Mouse (Mus musculus): ENCODE results near the gene Ier2. TPM values are rescaled to one million over a fixed set of nuclear protein-coding genes. Genes with fewer than 3 reads are reported as not detected.

Gene Ier2
- polyA plus RNA-seq, 1 experiment: 15.1 TPM

DNA sequence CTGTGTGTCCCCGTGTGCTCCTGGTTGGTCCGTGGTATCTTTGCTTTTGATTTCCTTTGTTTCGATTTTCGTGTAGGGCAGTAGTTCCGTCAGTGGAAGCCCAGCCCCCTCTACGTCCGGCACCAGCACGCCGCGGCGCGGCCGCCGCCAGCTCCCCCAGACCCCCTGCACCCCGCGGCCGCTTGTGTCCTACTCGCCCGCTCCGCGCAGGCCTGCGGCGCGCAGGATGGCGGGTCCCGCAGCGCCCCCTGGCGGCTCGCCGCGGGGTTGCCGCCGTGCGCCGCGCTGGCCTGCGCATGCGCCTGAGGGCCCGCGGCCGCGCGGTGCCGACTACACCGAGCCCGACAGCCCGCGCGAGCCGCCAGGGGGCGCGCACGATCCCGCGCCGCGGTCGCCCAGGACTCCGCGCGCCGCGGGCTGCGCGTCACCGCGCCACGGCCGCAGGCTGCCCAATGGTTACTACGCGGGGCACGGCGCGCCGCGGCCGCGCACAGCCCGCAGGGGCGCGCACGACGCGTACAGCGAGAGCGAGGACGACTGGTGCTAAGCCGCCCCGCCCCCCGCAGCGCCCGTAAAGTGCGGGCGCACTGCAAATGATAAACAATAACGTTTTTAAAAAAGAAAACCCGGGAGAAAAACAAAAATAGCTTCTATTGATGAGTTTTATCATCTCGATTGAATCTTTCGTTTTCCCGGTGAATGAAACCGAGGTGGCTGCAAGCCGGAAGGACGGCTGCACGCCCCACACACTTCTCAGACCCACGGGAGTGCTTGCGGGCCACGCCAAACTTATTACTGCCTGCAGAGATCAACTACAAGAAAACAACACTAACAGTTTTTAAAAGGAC, 23.3 kb downstream of the Ier2 start:
- Histone ChIP-seq H3K4me3 (replicated peaks; ENCODE audit: insufficient read depth, low read depth, low read length) (peak overlapping the region; percentile 64), H3K27ac (ENCODE audit: insufficient read depth, low read length) (peak overlapping the region; percentile 68), H3K27me3 (ENCODE audit: control insufficient read depth, insufficient read depth, low read length) (no peaks in the 10 kb centered on the region), H3K4me1 (ENCODE audit: control insufficient read depth, insufficient read depth, low read length) (peaks cover 35% of the 10 kb centered on the region)
- TF ChIP-seq POLR2A (IDR thresholded peaks at IDR 0.05; ENCODE audit: borderline replicate concordance, insufficient read depth, low read length) (peak; percentile 54; the same call in 1 of the 2 replicates), CTCF (IDR thresholded peaks at IDR 0.05; ENCODE audit: borderline replicate concordance, insufficient read depth, low read depth, low read length) (peak; percentile 54)
- peak; percentile 93 to 94 for DNase-seq
- WGBS: 1% methylated on average over 106 of the region's 106 CpGs

DNA sequence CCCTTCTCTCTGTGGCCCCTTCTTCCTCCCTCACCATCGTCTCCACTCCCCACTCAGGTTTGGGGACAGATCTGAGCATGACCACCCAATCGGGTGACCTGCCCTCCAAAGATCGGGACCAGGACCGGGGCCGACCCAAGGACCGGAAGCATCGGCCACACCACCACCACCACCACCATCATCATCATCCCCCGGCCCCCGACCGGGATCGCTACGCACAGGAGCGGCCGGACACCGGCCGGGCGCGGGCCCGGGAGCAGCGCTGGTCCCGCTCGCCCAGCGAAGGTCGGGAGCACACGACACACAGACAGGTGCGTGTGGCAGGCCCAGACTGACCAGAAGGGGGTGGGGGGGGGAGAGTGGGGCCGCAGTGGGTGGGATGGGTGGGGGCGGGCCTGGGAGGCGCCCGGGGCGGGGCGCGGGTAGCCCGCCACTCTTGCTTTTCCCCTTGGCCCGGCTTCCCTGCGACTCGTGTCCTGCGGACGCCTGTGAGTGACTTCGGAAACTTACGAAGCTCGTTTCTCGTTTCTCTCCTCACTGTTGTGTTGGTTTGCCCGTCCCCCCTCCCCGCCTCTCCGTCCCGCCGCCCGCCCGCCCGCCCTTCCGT, 24.0 kb downstream of the Ier2 start:
- no peak for TF ChIP-seq POLR2A (IDR thresholded peaks at IDR 0.05; ENCODE audit: borderline replicate concordance, insufficient read depth, low read length)
- no peak for TF ChIP-seq CTCF (IDR thresholded peaks at IDR 0.05; ENCODE audit: borderline replicate concordance, insufficient read depth, low read depth, low read length)
- peaks cover 42% of the 10 kb centered on the region for H3K4me1 ChIP-seq (ENCODE audit: control insufficient read depth, insufficient read depth, low read length)
- H3K4me3 ChIP-seq (replicated peaks; ENCODE audit: insufficient read depth, low read depth, low read length): peak overlapping the region; percentile 64
- WGBS: 5% methylated on average over 50 of the region's 52 CpGs
- DNase-seq: peak; percentile 54 to 66
- no peaks in the 10 kb centered on the region for H3K27me3 ChIP-seq (ENCODE audit: control insufficient read depth, insufficient read depth, low read length)
- peak overlapping the region; percentile 68 for H3K27ac ChIP-seq (ENCODE audit: insufficient read depth, low read length)

DNA sequence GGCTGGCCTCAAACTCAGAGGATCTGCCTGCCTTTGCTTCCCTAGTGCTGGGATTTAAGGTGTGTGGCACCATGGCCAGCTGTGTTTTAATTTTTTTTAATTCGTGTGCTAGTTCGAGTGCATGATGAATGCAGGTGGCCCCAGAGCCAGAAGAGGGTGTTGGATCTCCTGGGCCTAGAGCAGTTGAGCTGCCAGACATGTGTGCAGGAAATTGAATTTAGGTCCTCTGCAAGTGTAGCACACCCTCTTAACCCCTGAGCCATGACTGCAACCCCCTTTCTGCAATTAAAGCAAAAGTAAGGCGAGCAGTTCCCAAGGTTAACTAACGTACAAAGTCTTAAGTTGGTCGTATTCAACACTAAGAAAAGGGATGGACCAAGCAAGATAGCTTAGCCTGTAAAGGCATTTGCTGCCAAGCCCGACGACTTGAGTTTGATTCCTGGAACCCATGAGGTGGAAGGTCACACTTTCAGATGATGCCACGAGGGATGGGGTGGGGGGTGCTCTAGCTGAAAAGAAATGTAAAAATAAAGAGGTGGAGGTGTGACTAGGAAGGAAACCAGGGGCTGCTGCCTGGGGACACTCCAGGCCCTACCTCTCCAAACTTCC, 24.6 kb downstream of the Ier2 start:
- Histone ChIP-seq H3K4me3 (replicated peaks; ENCODE audit: insufficient read depth, low read depth, low read length) (no peak overlapping the region), H3K27ac (ENCODE audit: insufficient read depth, low read length) (peak overlapping the region; percentile 66), H3K4me1 (ENCODE audit: control insufficient read depth, insufficient read depth, low read length) (peaks cover 48% of the 10 kb centered on the region), H3K27me3 (ENCODE audit: control insufficient read depth, insufficient read depth, low read length) (no peaks in the 10 kb centered on the region)
- no peak for TF ChIP-seq CTCF (IDR thresholded peaks at IDR 0.05; ENCODE audit: borderline replicate concordance, insufficient read depth, low read depth, low read length)
- no peak for TF ChIP-seq POLR2A (IDR thresholded peaks at IDR 0.05; ENCODE audit: borderline replicate concordance, insufficient read depth, low read length)
- 50% methylated on average over 8 of the region's 8 CpGs for WGBS
- DNase-seq: no peak

DNA sequence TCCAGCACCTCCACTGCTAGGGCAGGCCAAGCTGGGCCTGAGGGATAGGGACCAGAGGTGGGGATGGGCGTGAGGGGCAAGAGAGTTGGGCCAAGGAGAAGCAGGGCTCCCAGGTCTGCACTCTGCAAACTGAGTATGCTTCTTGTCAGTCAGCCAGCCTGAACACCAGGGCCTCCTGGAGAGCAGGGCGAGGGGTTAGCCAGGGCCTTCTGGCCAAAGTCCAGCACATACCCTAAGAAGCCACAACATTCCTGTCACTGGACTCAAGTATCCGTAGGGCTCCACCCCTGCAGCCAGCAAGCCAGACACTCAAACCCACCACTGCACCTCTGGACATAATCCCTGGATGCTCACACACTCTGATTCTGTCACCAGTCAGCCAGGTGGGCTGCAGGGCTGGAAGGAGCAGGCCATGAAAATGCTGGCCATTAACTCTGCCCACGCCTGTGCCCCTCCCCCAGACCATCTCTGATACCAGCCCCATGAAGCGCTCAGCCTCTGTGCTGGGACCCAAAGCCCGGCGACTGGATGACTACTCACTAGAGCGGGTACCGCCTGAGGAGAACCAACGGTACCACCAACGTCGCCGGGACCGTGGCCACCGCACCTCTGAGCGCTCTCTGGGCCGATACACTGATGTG, 26.5 kb downstream of the Ier2 start:
- H3K27ac ChIP-seq (ENCODE audit: insufficient read depth, low read length): peak overlapping the region; percentile 88
- TF ChIP-seq CTCF (IDR thresholded peaks at IDR 0.05; ENCODE audit: borderline replicate concordance, insufficient read depth, low read depth, low read length) (no peak), POLR2A (IDR thresholded peaks at IDR 0.05; ENCODE audit: borderline replicate concordance, insufficient read depth, low read length) (no peak)
- WGBS: 69% methylated on average over 17 of the region's 17 CpGs
- DNase-seq: peak; percentile 63 to 68
- peaks cover 46% of the 10 kb centered on the region for H3K4me1 ChIP-seq (ENCODE audit: control insufficient read depth, insufficient read depth, low read length)
- H3K27me3 ChIP-seq (ENCODE audit: control insufficient read depth, insufficient read depth, low read length): no peaks in the 10 kb centered on the region
- no peak overlapping the region for H3K4me3 ChIP-seq (replicated peaks; ENCODE audit: insufficient read depth, low read depth, low read length)

DNA sequence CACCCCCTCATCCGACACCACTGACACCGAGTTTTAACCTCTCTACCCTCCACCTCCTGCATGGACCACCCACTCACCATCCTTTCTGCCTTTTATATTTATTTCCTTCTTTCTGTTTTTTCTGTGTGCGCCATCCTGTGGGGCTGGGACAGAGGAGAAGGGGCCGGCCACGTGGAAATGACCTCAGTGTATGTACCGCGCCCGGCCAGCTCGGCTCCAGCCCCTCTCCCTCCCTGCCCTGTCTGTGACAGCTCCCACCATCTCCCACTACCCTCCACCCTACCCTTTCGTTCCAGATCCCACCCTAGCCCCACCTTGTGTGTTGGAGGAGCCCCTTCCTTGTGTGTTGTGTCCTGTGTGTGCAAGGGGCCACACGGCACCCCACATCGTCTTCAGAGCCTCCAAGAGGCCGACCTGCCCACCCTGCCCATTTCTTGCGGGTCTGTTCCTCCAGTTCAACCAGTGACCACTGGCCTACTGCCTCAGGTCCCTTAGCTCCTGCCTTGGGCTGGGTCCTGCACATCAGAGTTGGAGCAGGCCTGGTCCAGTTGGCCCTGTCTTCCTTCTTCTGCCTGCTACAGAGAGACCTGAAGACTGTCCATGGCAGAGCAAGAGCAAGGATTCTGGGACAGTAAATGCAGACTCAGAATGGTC, 27.1 kb downstream of the Ier2 start:
- TF ChIP-seq CTCF (IDR thresholded peaks at IDR 0.05; ENCODE audit: borderline replicate concordance, insufficient read depth, low read depth, low read length): no peak
- TF ChIP-seq POLR2A (IDR thresholded peaks at IDR 0.05; ENCODE audit: borderline replicate concordance, insufficient read depth, low read length): no peak
- H3K4me3 ChIP-seq (replicated peaks; ENCODE audit: insufficient read depth, low read depth, low read length): no peak overlapping the region
- no peaks in the 10 kb centered on the region for H3K27me3 ChIP-seq (ENCODE audit: control insufficient read depth, insufficient read depth, low read length)
- 11% methylated on average over 14 of the region's 14 CpGs for WGBS
- H3K27ac ChIP-seq (ENCODE audit: insufficient read depth, low read length): peak overlapping the region; percentile 88
- peak in 1 of 2 experiments; percentile 57 for DNase-seq
- peaks cover 46% of the 10 kb centered on the region for H3K4me1 ChIP-seq (ENCODE audit: control insufficient read depth, insufficient read depth, low read length)

DNA sequence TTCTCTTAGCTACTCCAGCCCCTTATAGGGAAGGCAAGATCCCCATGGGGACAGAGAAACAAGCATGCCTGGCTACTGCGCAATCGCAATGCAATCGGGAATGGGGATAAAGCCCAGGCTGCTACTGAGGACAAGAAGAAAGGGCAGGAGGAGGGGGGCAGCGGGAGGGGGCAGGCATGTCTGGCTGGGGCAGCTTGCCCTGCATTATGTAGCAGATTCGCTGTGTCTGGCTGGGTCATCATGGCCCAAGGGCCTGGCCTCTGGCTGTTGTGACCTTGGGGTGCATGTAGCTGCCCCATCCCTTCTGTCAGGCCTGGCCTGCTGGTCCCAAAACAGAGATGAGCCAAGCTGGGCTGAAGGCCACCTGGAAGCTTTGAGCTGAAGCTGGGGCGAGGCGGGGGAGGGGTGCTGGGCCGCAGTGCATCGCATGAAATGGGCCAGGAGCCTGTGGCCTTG, 27.8 kb downstream of the Ier2 start:
- DNase-seq: peak; percentile 98 to 99
- Histone ChIP-seq H3K27me3 (ENCODE audit: control insufficient read depth, insufficient read depth, low read length) (no peaks in the 10 kb centered on the region), H3K4me3 (replicated peaks; ENCODE audit: insufficient read depth, low read depth, low read length) (no peak overlapping the region), H3K4me1 (ENCODE audit: control insufficient read depth, insufficient read depth, low read length) (peaks cover 46% of the 10 kb centered on the region), H3K27ac (ENCODE audit: insufficient read depth, low read length) (peak overlapping the region; percentile 90)
- TF ChIP-seq CTCF (IDR thresholded peaks at IDR 0.05; ENCODE audit: borderline replicate concordance, insufficient read depth, low read depth, low read length) (no peak; the same call in 1 of the 2 replicates), POLR2A (IDR thresholded peaks at IDR 0.05; ENCODE audit: borderline replicate concordance, insufficient read depth, low read length) (no peak)
- WGBS: 2% methylated on average over 9 of the region's 9 CpGs

All from cerebellum, adult 2 months (tissue).